Mouse (Mus musculus) G1E (cell line): ENCODE data around the gene Unc50.

Source experiments
- CTCF ChIP-seq: IDR thresholded peaks from 2 replicates; pipeline ENCODE4 v1.5.1; 2012; ENCODE audit warnings: low read depth, low read length, inconsistent platforms, mixed read lengths
- GATA1 ChIP-seq: IDR thresholded peaks from 2 replicates; pipeline ENCODE4 v1.6.1; 2012; ENCODE audit warnings: borderline replicate concordance, low read length, inconsistent platforms, mixed read lengths
- POLR2AphosphoS5 ChIP-seq: IDR thresholded peaks from 2 replicates; pipeline ENCODE4 v1.6.1; 2012; ENCODE audit warnings: low read depth, low read length, inconsistent platforms; ENCODE audit not compliant: insufficient replicate concordance
- TAL1 ChIP-seq: conservative IDR thresholded peaks from 2 replicates; pipeline ENCODE4 v1.6.1; 2012; ENCODE audit warnings: low read depth, low read length, inconsistent platforms, mixed read lengths

DNA sequence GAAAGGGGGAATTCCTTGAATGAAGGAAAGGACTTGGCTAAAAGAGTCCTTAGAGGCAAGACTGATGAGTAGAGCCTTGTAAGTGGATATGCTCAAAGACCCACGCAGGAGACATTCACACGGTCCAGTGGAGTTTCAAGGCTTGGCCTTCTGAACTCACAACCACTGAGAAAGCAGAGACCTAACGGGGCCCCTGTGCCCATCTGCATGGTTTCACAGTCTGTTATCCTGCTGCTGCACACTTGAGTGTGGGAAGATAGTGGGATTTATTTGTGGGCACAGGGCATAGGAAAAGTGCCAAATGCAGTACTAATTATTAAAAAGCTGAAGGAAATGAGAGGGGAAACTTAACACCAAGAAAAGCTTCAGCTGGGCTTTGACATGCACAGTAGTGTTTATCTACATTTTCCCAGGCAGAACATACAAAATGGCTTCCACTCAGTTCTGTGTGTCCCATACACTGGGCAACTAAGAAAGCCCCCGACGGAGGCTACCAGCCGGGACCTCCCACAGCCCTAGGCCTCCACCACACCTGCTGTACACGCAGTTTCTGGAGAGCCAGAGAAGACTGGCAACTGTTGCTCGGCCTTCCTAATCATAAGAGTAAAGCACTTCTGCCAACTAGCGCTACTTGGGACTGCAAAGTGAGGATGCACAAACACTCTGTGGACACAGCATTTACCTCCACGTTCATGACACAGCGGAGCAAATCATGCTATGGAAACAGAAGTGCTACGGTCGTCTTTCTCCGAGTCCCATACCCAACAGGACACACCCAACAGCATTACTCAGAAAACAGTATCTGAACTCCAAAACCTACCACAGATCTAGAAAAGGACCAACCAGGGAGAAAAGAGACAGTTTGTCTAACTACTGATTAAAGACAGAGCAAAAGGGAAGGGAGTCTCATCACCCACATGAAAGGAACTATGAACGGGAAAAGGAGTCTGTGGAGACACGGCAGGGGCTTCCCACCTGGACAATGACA, 13.2 kb downstream of the Unc50 start:
- TF ChIP-seq TAL1 (no peak), CTCF (no peak), POLR2AphosphoS5 (no peak), GATA1 (no peak)
